Mouse (Mus musculus) frontal cortex, postnatal 36 days (tissue): ENCODE measurements at regions not wholly inside any gene's neighbourhood (a gene's known extent, or its start where the extent isn't known, plus 50 kb on each side); places are given as distances from the start of the nearest gene placed in this dataset.
A peak's percentile ranks its signal among the peaks of the same experiment; 100 is the strongest.

ENCODE experiments used
- DNase-seq, 2 experiments: peaks; one replicate each; pipeline ENCODE4 v3.0.0; 2022; ENCODE audit warnings: low spot score in 2 of 2

GRCm38 (mm10) chr15:88035486-88035885 lies 491.4 kb downstream of the Fam19a5 start:
- DNase-seq = no peak

- DNase-seq = no peak
Observed at GRCm38 (mm10) chr15:88036146-88037000, 492.3 kb downstream of the Fam19a5 start.

- DNase-seq = no peak
Observed at GRCm38 (mm10) chr15:88037606-88038005, 493.5 kb downstream of the Fam19a5 start.

GRCm38 (mm10) chr15:88042821-88043220 lies 498.7 kb downstream of the Fam19a5 start:
- no peak for DNase-seq

GRCm38 (mm10) chr15:88058071-88058470 lies 514.0 kb downstream of the Fam19a5 start:
- no peak for DNase-seq

GRCm38 (mm10) chr15:88060935-88061334 lies 516.8 kb downstream of the Fam19a5 start:
- no peak for DNase-seq

DNA sequence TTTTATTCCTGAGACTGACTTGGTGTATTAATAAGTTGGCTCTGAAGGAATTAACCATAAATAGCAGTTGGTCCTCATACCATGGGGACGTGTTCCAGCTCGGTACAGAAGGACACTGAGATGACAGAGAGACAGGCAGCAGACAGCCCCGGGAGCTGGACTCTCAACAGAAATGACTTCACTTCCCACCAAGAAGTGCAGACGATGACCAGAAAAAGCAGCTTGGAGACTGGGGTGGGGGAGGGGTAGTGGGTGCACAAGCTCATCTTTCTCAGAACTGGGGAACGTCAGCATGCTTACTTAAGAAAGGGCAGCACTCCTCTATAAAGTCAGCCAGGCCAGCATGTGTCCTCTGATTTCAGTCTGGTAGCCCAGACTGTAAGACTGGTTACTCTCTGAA lies 518.9 kb downstream of the Fam19a5 start:
- DNase-seq = no peak

DNA sequence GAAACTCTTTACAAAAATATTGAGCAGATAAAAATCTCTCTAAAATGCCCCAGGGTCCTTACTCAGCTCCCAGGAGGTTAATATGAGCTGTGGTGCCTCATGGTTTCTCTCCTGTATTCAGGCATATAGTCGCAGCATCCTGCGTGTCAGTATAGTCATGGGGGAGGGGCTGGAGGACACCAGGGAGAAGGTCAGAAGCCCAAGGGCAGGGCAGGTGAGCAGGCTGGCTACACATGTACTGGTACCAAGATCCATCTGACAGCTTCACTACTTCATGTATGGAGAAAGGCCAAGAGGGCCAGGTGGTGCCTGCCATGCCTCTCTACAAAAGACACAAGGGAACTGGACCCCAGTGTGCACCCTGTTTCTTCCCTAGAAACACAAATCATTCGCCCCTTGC lies 524.4 kb downstream of the Fam19a5 start:
- no peak for DNase-seq

DNA sequence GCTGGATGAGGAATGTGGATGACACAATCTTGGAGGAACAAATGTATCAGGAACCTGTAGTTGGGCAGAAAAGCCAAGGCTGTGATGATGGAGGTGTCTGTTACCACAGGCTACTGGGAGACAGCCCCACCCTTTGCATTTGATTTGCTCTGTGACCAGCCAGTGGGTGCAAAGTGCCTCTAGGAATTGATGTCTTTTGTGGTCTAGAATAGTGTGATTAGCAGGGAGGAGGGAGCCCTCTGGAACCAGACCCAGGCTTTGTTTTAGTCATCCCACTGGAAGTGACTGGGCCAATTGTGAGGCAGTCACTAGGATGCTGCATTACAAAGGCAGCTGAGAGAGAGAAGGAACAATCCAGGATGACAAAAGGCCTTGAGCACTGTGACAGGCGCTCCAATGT lies 527.4 kb upstream of the Zdhhc25 start:
- DNase-seq = no peak

- DNase-seq = no peak
Observed at GRCm38 (mm10) chr15:88083911-88084310, 516.2 kb upstream of the Zdhhc25 start.

DNA sequence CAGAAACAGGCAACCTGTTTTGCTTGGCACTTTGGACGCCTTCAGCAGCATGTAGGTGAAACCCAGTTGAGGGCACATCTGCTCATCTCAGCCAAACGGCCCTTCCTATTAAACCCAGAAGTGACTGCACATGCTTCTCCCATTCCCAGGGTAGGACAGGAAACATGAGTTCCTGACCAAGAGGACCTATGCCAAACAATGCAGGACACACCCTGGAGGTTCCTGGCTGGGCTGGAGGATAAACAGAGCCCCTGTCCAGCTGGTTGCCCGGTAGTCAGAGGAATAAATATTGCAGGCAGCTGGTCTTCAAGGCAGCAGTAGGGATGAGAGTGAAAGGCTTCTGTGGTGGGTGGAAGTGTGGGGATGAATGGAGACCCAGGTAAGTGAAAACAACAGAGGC lies 514.5 kb upstream of the Zdhhc25 start:
- no peak for DNase-seq

- DNase-seq = no peak
Observed at GRCm38 (mm10) chr15:88089486-88089885, 510.6 kb upstream of the Zdhhc25 start.

DNA sequence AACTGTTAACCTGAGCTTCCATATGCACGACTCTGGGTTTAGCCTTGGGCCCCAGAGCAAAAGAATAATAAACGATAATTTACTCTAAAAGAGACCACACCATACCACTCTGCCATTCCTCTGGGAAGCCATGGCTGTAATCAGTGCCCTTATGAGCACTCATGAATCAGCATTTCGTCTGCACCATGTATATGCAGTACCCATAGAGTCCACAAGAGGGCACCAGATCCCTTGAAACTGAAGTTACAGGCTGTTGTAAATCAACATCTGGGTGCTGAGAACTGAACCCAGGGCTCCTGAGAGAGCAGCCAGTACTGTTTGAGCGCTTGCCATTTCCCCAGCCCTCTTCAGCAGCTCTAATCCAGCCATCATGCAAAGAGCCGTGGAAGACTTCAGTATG lies 508.7 kb upstream of the Zdhhc25 start:
- no peak for DNase-seq

GRCm38 (mm10) chr15:88120376-88120775 lies 479.7 kb upstream of the Zdhhc25 start:
- DNase-seq = no peak

- peak; percentile 3 to 27 for DNase-seq
Observed at GRCm38 (mm10) chr15:88123907-88124523, 476.1 kb upstream of the Zdhhc25 start.

GRCm38 (mm10) chr15:88146118-88146517 lies 454.0 kb upstream of the Zdhhc25 start:
- peak; percentile 81 to 85 for DNase-seq

DNA sequence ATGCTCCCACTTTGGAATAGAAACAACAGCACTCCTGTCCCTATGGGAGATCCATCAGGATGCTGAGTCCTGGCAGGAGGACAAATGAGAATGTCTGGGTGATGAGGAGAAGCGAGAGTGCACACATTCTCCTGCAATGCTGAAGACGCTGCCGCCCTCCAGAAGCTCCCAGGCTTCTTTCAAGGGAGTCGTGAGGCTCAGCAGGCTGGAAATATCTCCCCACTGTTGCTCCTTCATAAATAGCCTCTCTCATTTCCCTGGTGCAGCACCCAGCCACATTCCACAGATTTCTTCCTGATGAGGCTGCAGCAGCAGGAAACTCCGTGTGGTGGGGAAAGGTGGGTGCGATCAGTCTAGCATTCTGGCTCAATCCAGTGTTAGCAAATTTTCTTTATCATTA lies 448.9 kb upstream of the Zdhhc25 start:
- peak in 1 of 2 experiments; percentile 42 for DNase-seq

GRCm38 (mm10) chr15:88159618-88160170 lies 440.4 kb upstream of the Zdhhc25 start:
- DNase-seq = no peak

DNA sequence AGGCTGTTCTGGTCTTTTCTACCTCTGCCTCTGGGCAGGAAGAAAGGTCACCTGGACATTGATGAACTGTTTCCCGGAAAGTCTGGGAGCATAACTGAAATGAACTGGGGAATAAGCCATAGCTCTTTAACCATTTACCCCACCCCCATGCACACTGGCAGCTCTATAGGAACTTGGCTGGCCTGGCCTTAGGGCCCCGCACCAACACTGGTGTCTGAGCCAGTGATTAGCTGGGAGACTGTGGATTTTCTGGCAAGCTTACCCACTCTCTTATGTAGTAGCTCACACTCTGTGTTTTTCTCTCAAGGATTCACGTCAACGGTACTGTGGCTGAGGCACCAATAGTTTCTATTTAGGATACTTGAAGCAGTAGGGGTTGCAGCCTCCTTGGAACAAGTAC lies 439.8 kb upstream of the Zdhhc25 start:
- no peak for DNase-seq

DNA sequence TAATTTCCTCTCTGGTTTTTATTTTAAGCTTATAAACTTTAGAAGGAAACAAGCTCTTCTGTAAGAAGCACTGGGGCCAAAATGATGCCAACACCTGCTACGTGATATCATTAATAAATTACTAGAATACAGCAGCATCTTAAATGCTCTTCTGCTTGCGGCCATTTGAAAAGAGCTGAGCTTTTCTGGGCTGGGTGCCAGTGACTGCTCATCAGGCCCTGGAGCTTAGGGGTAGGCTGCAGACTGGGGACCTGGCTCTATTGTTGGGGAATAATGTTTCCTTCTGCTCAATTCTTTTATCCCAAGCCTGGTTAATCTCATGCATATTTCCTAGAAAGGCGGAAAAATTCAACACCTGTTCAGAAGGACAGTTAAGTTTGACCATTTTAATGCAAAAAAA lies 436.7 kb upstream of the Zdhhc25 start:
- peak in 1 of 2 experiments; percentile 6 for DNase-seq

DNA sequence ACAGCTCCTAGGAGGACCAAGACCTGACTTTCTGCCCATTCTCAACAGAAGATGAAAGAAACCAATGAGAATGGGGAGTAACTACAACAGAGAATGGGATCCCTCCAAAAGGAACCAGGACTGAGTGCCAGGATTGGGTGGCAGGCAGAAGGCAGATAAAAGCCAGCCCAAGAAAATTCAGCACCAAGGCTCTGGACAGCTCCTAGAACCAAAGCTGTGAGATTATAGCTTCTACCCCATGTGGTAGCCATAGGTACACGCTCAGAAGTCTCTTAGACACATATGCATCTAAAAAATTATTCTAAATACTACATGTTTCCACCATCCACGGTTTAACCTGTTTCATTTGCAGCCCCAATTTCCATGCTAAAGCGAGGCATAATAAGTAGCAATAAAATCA lies 425.8 kb upstream of the Zdhhc25 start:
- DNase-seq = no peak

GRCm38 (mm10) chr15:88175991-88176390 lies 424.1 kb upstream of the Zdhhc25 start:
- DNase-seq = no peak

DNA sequence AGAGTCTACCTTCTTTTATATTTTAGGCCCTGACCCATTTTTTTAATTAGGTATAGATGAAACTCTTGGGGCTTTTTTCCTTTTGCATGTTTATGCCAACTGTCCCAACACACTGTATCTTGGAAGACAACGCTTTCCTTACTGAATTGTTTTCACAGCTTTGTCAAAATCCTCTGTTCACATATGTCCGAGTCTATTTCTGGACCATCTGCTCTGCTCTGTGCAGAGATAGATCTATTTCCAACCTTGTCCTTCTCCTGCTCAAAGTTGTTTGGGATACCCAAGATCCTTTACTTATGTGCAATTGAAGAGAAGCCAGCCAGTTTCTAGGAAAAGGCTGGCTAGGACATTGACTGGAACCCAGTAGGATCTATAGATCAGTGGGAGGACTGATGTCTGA lies 403.6 kb upstream of the Zdhhc25 start:
- peak in 1 of 2 experiments; percentile 52 for DNase-seq
